Mouse (Mus musculus) macrophage (primary cell): ENCODE data around the gene Gys1. TPM values are rescaled to one million over a fixed set of nuclear protein-coding genes. Genes with fewer than 3 reads are reported as not detected.

ENCODE experiments used
- H3K27ac ChIP-seq: fragments of 350-480 bp; formaldehyde crosslinking; 2 replicates; pipeline ENCODE4 v1.9.0; 2021
- H3K36me3 ChIP-seq: fragments of 350-480 bp; formaldehyde crosslinking; 2 replicates; pipeline ENCODE4 v1.9.0; 2021; ENCODE audit errors: inconsistent target
- H3K4me3 ChIP-seq: fragments of 350-480 bp; formaldehyde crosslinking; 2 replicates; pipeline ENCODE4 v1.9.0; 2021; ENCODE audit errors: inconsistent target
- H3K79me2 ChIP-seq: fragments of 350-480 bp; formaldehyde crosslinking; 2 replicates; pipeline ENCODE4 v1.9.0; 2021; ENCODE audit errors: inconsistent target
- WGBS: methylation state at CpG from one replicate; pipeline ENCODE4 v1.1.7; 2026; ENCODE audit warnings: inconsistent platforms; ENCODE audit not compliant: missing documents; 5-methylcytosine and 5-hydroxymethylcytosine counted together
- polyA plus RNA-seq: library from polyadenylated mRNA; stranded (reverse); fragments of 250-400 nt; gene quantifications from 3 replicates; pipeline ENCODE4 v1.2.4, GENCODE M21; 2018; ENCODE audit warnings: inconsistent platforms

Gys1 gene
- polyA plus RNA-seq, 1 experiment from 2014 or later = 7.3 TPM

GRCm38 (mm10) chr7:45408949-45409348, 25.7 kb upstream of the Gys1 start:
- Histone ChIP-seq H3K36me3 (no peaks in the 10 kb centered on the region), H3K79me2 (no peaks in the 10 kb centered on the region), H3K4me3 (no peak overlapping the region), H3K27ac (no peak overlapping the region)
- WGBS = 89% methylated on average over 17 of the region's 17 CpGs

- Histone ChIP-seq H3K27ac (no peak overlapping the region), H3K79me2 (no peaks in the 10 kb centered on the region), H3K36me3 (no peaks in the 10 kb centered on the region), H3K4me3 (no peak overlapping the region)
- 87% methylated on average over 8 of the region's 8 CpGs for WGBS
Measured at GRCm38 (mm10) chr7:45409497-45410163, 25.0 kb upstream of the Gys1 start.

GRCm38 (mm10) chr7:45412421-45412820, 22.2 kb upstream of the Gys1 start:
- Histone ChIP-seq H3K79me2 (no peaks in the 10 kb centered on the region), H3K36me3 (no peaks in the 10 kb centered on the region)
- WGBS = 68% methylated on average over 2 of the region's 2 CpGs

GRCm38 (mm10) chr7:45413113-45413863, 21.4 kb upstream of the Gys1 start, which contains the start of gene Ntf5:
TSS of gene Ntf5 (plus strand) at chr7:45413695.
- no peak within 1 kb of the TSS for H3K27ac ChIP-seq
- WGBS = 8% methylated on average over 37 of the region's 45 CpGs
- H3K79me2 ChIP-seq = no peaks in the 10 kb centered on the region
- H3K36me3 ChIP-seq = no peaks in the 10 kb centered on the region
- no peak within 1 kb of the TSS for H3K4me3 ChIP-seq

More at GRCm38 (mm10) chr7:45412421-45412820, 22.2 kb upstream of the Gys1 start:
- Histone ChIP-seq H3K4me3 (no peak overlapping the region), H3K27ac (no peak overlapping the region)

GRCm38 (mm10) chr7:45413864-45414739, 20.5 kb upstream of the Gys1 start:
- WGBS = 3% methylated on average over 20 of the region's 27 CpGs
- Histone ChIP-seq H3K27ac (no peak overlapping the region), H3K4me3 (no peak overlapping the region), H3K79me2 (no peaks in the 10 kb centered on the region), H3K36me3 (no peaks in the 10 kb centered on the region)

GRCm38 (mm10) chr7:45414740-45415224, 19.9 kb upstream of the Gys1 start:
- Histone ChIP-seq H3K79me2 (no peaks in the 10 kb centered on the region), H3K36me3 (no peaks in the 10 kb centered on the region), H3K27ac (no peak overlapping the region), H3K4me3 (no peak overlapping the region)
- 16% methylated on average over 12 of the region's 12 CpGs for WGBS

GRCm38 (mm10) chr7:45415636-45416035, 19.0 kb upstream of the Gys1 start:
- H3K4me3 ChIP-seq = no peak overlapping the region
- WGBS = 7% methylated on average over 37 of the region's 37 CpGs
- H3K36me3 ChIP-seq = no peaks in the 10 kb centered on the region
- H3K27ac ChIP-seq = no peak overlapping the region
- no peaks in the 10 kb centered on the region for H3K79me2 ChIP-seq

- Histone ChIP-seq H3K27ac (no peak overlapping the region), H3K4me3 (no peak overlapping the region), H3K79me2 (no peaks in the 10 kb centered on the region), H3K36me3 (peaks cover 16% of the 10 kb centered on the region; the same call in 1 of the 2 replicates)
- WGBS = 9% methylated on average over 13 of the region's 13 CpGs
Measured at GRCm38 (mm10) chr7:45417962-45418492, 16.6 kb upstream of the Gys1 start.

- Histone ChIP-seq H3K79me2 (no peaks in the 10 kb centered on the region), H3K36me3 (peaks cover 36% of the 10 kb centered on the region; the same call in 1 of the 2 replicates), H3K4me3 (no peak overlapping the region), H3K27ac (no peak overlapping the region)
- WGBS = 59% methylated on average over 24 of the region's 27 CpGs
Measured at GRCm38 (mm10) chr7:45419859-45420614, 14.6 kb upstream of the Gys1 start.

- Histone ChIP-seq H3K36me3 (peaks cover 41% of the 10 kb centered on the region; the same call in 1 of the 2 replicates), H3K27ac (no peak within 1 kb of the TSS), H3K4me3 (no peak within 1 kb of the TSS), H3K79me2 (no peaks in the 10 kb centered on the region)
- 89% methylated on average over 6 of the region's 6 CpGs for WGBS
Measured at GRCm38 (mm10) chr7:45420615-45420919, 14.1 kb upstream of the Gys1 start, which contains the start of gene Lhb. TSS of gene Lhb (plus strand) at chr7:45420820.

- Histone ChIP-seq H3K36me3 (peaks cover 42% of the 10 kb centered on the region; the same call in 1 of the 2 replicates), H3K79me2 (no peaks in the 10 kb centered on the region), H3K27ac (no peak overlapping the region), H3K4me3 (no peak overlapping the region)
- WGBS = 99% methylated on average over 14 of the region's 14 CpGs
Measured at GRCm38 (mm10) chr7:45421194-45421593, 13.4 kb upstream of the Gys1 start.

- no peak overlapping the region for H3K27ac ChIP-seq
- H3K79me2 ChIP-seq = peaks cover 20% of the 10 kb centered on the region
- H3K36me3 ChIP-seq = peaks cover 65% of the 10 kb centered on the region; the same call in 1 of the 2 replicates
- WGBS = 95% methylated on average over 8 of the region's 8 CpGs
- no peak overlapping the region for H3K4me3 ChIP-seq
Measured at GRCm38 (mm10) chr7:45426556-45426955, 8.1 kb upstream of the Gys1 start.

- 0% methylated on average over 7 of the region's 7 CpGs for WGBS
- peak overlapping the region; percentile 68 for H3K27ac ChIP-seq
- peaks cover 44% of the 10 kb centered on the region for H3K79me2 ChIP-seq
- peak overlapping the region; percentile 99 for H3K4me3 ChIP-seq
- peaks cover 7% of the 10 kb centered on the region; the same call in 1 of the 2 replicates for H3K36me3 ChIP-seq
Measured at GRCm38 (mm10) chr7:45433835-45434202, 825 bp upstream of the Gys1 start.
